Mouse (Mus musculus): ENCODE results near the gene Atrx. TPM values are rescaled to one million over a fixed set of nuclear protein-coding genes. Genes with fewer than 3 reads are reported as not detected.
"Not testable (repeated sequence)": the region's sequence is repeated elsewhere in the genome, so short reads cannot be mapped to it uniquely, and the experiment has no call there.

The Atrx gene
- total RNA-seq (2021): 100 to 1,000 TPM; 190 to 194 TPM
- long read RNA-seq, experiment 1, partial matches to known transcripts: 7 of 23 reads
- long read RNA-seq, experiment 1, other reads (novel, unspliced or antisense): 15 of 23 reads
- long read RNA-seq, experiment 2, partial matches to known transcripts: 5 of 14 reads
- long read RNA-seq, experiment 2, other reads (novel, unspliced or antisense): 8 of 14 reads

GRCm38 (mm10) chrX:105928861-105929477 is at the start of gene Atrx:
TSS of gene Atrx (minus strand) at chrX:105929403.
- intact Hi-C loops (cut with DNase I): loop anchor here (2.0 kb wide), 1 partner anchor 82 kb away; the partner anchor contains the start of gene Magt1
- peak; percentile 75 to 80 for DNase-seq (ENCODE audit: low spot score in 2 of 2)

- intact Hi-C loops (cut with DNase I); DNase-seq (ENCODE audit: low spot score in 2 of 2): not testable (repeated sequence)
Measured at GRCm38 (mm10) chrX:105957091-105957490, 27.9 kb upstream of the Atrx start.

- no peak for DNase-seq (ENCODE audit: low spot score in 2 of 2)
- intact Hi-C loops (cut with DNase I): no loop called here
Measured at GRCm38 (mm10) chrX:105953999-105954398, 24.8 kb upstream of the Atrx start.

GRCm38 (mm10) chrX:105946357-105946756 is 17.2 kb upstream of the Atrx start:
- intact Hi-C loops (cut with DNase I): no loop called here
- DNase-seq (ENCODE audit: low spot score in 2 of 2): no peak

GRCm38 (mm10) chrX:105939245-105939644 is 10.0 kb upstream of the Atrx start:
- intact Hi-C loops (cut with DNase I): no loop called here
- no peak for DNase-seq (ENCODE audit: low spot score in 2 of 2)

- no peak for DNase-seq (ENCODE audit: low spot score in 2 of 2)
Measured at GRCm38 (mm10) chrX:105937736-105938135, 8.5 kb upstream of the Atrx start.

GRCm38 (mm10) chrX:105934341-105934740 is 5.1 kb upstream of the Atrx start:
- intact Hi-C loops (cut with DNase I): no loop called here
- DNase-seq (ENCODE audit: low spot score in 2 of 2): no peak

More at GRCm38 (mm10) chrX:105937736-105938135, 8.5 kb upstream of the Atrx start:
- intact Hi-C loops (cut with DNase I): no loop called here

GRCm38 (mm10) chrX:105929478-105930038 is 355 bp upstream of the Atrx start:
- peak in 1 of 2 experiments; percentile 2 for DNase-seq (ENCODE audit: low spot score in 2 of 2)
- intact Hi-C loops (cut with DNase I): loop anchor here (2.0 kb wide), 1 partner anchor 81 kb away; the partner anchor contains the start of gene Magt1

- intact Hi-C loops (cut with DNase I): loop anchor here (2.0 kb wide), 1 partner anchor 83 kb away; the partner anchor contains the start of gene Magt1
Measured at GRCm38 (mm10) chrX:105927941-105928860, 1.0 kb downstream of the Atrx start.

GRCm38 (mm10) chrX:105926121-105926735 is 3.0 kb downstream of the Atrx start:
- peak in 1 of 2 experiments; percentile 3 for DNase-seq (ENCODE audit: low spot score in 2 of 2)
- intact Hi-C loops (cut with DNase I): no loop called here

More at GRCm38 (mm10) chrX:105927941-105928860, 1.0 kb downstream of the Atrx start:
- DNase-seq (ENCODE audit: low spot score in 2 of 2): peak; percentile 5 to 18

- intact Hi-C loops (cut with DNase I): no loop called here
- DNase-seq (ENCODE audit: low spot score in 2 of 2): no peak
Measured at GRCm38 (mm10) chrX:105924326-105925070, 4.7 kb downstream of the Atrx start.

- intact Hi-C loops (cut with DNase I): no loop called here
Measured at GRCm38 (mm10) chrX:105923896-105924295, 5.3 kb downstream of the Atrx start.

GRCm38 (mm10) chrX:105922986-105923385 is 6.2 kb downstream of the Atrx start:
- intact Hi-C loops (cut with DNase I); DNase-seq (ENCODE audit: low spot score in 2 of 2): not testable (repeated sequence)

More at GRCm38 (mm10) chrX:105923896-105924295, 5.3 kb downstream of the Atrx start:
- no peak for DNase-seq (ENCODE audit: low spot score in 2 of 2)

GRCm38 (mm10) chrX:105921421-105921820 is 7.8 kb downstream of the Atrx start:
- intact Hi-C loops (cut with DNase I): no loop called here

GRCm38 (mm10) chrX:105911728-105912127 is 17.5 kb downstream of the Atrx start:
- intact Hi-C loops (cut with DNase I): no loop called here
- no peak for DNase-seq (ENCODE audit: low spot score in 2 of 2)

More at GRCm38 (mm10) chrX:105921421-105921820, 7.8 kb downstream of the Atrx start:
- DNase-seq (ENCODE audit: low spot score in 2 of 2): peak; percentile 12 to 17

- DNase-seq (ENCODE audit: low spot score in 2 of 2): no peak
- intact Hi-C loops (cut with DNase I): no loop called here
Measured at GRCm38 (mm10) chrX:105901611-105902010, 27.6 kb downstream of the Atrx start.

GRCm38 (mm10) chrX:105886921-105887320 is 42.3 kb downstream of the Atrx start:
- DNase-seq (ENCODE audit: low spot score in 2 of 2): no peak
- intact Hi-C loops (cut with DNase I): no loop called here

- DNase-seq (ENCODE audit: low spot score in 2 of 2): peak in 1 of 2 experiments; percentile 18
- intact Hi-C loops (cut with DNase I): no loop called here
Measured at GRCm38 (mm10) chrX:105864367-105864766, 64.8 kb downstream of the Atrx start.

All from left cerebral cortex, postnatal 14 days (tissue).